Mouse (Mus musculus) lung, postnatal 14 days (tissue): ENCODE data around the gene Dcaf5.

Experiments
- DNase-seq: peaks from one replicate; pipeline ENCODE4 v3.0.0; 2021

Gene Dcaf5

DNA sequence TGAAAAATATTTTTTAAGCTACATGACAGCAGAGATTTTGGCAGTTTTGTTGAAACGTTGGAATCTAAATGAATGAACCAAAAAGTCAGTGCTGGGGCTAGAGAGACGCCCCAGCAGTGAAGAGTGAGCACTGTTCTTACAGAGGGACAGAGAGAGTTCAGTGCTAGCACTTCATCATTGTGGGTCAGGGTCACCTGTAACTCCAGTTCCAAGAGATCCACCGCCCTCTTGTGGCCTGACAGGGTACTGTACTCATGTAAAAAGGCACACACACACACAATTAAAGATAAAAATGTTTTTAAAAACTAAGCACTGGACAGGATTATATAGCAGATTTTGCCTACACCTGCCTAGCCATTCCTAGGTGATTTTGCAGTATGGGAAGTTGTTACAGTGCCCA lies 29.8 kb downstream of the Dcaf5 start:
- DNase-seq = peak; percentile 61

DNA sequence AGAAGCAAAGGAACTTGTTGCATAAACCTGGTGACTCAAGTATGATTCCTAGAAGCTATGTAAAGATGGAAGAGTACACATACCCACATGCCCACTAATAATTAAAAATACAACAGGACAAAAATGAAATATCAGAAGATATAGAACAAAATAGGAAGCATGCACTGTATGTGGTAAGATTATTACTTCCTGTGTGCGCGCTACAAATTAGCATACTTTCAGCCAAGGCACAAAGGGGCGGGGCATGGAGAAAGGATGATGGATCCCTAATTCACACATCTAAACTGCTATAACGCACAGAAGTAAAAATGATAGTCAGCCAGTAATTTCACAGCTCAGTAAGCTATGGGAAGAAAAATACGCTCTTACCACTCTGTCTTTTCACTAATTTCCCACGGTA lies 32.3 kb downstream of the Dcaf5 start:
- no peak for DNase-seq

DNA sequence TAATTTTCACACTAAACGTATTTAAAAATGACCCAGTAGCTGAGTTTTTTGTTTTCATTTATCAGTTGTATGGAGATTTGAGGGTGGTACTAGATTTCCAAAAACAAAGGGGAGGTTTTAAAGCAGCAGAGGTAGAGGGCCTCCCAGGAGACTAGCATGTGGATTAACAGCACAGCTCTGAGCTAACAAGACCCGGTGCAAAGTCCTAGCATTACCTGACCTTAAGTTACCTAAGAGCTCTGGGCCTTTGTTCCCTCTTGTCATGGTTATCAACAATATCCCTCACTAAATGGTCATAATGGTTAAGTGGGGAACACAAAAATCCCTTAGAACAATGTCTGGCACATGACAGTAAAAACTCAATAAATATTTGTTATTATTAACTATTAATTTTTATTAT lies 37.3 kb downstream of the Dcaf5 start:
- no peak for DNase-seq

DNA sequence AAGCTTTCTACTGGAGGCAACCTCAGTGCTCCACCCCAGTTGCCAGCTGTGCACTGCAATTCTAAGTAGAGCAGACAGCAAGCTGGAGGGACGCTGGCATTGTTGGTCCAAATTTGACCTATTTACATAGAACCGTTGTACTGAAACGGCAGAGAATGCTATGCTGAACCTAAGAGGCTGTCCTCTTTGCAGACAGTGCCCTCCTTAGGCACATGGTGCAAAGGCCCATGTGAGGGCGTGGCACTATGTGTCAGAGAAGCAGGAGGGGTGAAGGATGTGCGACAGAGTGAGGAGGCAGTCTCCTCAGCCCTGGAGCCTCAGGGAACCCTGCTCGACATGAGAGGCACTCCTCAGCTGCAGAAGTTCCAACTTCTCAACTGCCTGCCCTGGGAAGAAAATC lies 40.0 kb downstream of the Dcaf5 start:
- DNase-seq = no peak

DNA sequence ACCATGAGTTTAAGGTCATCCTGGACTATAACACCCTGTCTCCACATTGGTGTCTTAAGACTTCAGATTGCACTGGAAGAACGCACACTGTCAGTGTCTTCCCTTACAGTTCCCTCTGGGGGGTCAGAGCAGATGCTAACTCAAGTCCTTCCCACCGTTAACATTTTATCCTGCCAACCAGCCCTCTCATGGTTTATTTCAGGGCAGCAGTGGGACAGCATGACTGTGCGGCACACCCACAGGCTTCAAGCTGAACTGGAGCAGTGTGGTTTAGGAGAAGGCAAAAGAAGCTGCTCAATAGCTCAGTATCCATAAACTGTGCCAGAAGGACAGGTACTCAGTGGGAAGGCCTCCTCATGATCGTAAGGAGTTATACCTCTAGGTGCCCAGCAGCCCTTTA lies 41.1 kb downstream of the Dcaf5 start:
- DNase-seq = no peak

DNA sequence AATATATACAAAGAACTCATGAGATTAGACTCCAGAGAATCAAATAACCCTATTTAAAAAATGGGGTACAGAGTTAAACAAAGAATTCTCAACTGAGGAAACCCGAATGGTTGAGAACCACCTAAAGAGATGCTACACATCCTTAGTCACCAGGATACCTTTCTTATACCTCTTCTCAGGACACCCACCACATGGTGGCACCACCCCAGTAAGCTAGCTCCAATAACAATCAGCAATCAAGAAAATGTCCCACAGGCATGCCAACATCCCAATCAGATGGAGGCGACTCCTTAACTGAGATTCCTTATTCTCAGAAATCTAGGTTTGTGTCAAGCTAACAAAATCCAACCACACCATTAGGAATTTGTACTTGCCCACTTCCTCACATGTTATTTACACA lies 42.4 kb downstream of the Dcaf5 start:
- DNase-seq = peak; percentile 50

DNA sequence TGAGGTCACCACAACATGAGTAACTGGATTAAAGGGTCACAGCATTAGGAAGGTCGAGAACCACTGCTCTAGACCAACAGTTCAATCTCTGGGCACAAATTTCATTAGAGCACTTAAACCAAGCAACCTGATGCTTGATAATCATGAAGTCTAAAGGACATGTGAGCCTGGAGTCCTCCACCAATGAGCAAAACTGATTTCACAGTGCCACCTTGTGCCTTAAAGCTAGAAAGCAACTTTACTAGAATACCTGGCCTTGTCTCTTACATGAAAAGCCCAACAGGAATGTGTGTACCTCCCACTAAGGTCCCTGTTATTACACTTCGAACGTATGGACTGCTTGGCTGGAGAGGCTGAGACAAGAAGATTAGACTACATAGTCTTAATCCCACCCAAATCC lies 47.0 kb downstream of the Dcaf5 start:
- peak; percentile 31 for DNase-seq

DNA sequence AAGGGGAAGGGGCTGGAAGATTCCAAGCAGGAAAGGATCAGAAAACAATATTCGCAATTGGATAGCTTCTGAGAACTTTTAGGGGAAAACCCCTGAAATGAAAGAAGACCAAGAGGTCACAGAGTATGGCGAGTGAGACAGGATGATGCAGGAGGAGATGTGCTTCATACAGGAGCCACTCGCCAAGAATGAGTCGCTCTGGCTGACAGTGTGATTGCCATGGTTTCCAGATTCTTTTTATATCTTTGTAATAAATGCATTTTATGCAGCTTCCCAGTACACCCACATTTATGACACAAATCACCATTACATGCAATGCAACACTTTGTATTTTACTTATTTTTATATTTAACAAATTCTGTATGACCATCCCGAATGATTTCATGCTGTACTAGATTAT lies 49.1 kb downstream of the Dcaf5 start:
- DNase-seq = no peak

DNA sequence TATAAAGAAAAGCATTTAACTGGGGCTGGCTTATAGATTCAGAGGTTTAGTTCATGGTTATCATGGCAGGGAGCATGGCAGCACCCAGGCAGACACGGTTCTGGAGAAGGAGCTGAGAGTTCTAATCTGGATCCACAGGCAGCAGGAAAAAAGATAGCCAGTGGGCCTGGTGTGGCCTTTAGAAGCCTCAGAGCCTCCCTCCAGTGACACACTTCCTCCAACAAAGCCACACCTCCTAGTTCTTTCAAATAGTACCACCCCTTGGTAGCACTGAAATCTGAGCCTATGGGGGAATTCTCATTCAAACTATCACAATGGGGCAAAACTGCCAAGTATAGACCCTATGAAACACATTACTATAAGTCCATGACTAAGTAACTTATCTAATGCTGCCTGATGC lies 51.0 kb downstream of the Dcaf5 start:
- no peak for DNase-seq

DNA sequence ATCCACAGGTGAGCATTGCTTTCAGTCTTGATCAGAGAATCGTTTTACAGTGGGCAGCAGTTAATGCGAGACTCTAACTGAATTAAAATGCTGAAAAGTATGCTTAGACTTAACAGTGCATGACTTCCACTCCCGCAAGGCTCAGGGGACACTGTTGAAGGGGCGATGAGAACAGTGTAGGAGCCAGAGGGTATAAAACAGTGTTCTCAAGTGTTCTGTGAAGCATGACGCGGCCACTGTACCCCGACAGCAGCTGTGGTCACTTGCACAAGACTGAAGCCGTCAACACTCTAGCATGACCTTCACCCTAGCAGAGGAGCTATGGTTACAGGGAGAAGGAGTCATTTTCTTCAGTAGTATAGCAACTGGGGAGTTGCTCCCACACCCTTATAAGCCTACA lies 52.9 kb downstream of the Dcaf5 start:
- no peak for DNase-seq

DNA sequence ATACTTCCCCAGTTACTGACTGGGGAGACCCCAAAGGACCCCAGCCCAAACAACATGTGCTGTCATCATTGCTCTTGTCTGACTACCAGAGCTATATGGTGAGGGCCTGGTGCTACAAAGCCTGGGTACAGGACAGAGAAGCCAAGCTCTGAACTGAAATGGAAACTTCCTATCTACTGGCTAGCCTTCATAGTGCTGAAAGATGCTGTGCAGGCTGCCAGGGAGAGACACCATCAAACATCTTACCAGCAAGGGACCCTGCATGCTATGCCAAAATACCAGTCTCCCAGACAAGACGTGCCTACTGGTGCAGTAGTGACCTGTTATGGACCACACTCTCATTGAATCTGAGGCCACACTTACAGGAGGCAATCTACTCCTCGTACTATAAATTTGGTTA lies 53.6 kb downstream of the Dcaf5 start:
- no peak for DNase-seq

DNA sequence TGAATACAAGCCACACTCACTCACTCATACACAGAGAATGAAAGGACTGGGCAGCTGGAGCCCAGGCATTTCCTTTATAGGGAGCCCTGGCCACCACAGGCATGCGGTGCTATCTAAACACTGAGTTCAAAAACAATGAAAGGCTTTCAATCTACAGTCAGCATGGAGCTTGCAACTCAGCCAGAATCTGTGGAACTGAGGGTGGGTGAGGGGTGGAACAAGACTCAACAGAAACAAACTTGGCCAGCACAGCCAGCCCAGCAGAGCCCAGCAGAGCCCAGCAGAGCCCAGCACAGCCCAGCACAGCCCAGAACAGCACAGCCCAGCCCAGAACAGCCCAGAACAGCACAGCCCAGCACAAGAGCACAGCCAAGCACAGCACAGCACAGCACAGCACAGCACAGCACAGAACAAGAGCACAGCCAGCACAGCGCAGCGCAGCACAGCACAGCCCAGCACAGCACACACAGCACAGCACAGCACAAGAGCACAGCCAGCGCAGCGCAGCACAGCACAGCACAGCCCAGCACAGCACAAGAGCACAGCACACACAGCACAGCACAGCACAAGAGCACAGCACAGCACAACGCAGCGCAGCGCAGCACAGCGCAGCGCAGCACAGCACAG lies 56.5 kb downstream of the Dcaf5 start:
- DNase-seq = peak; percentile 52

DNA sequence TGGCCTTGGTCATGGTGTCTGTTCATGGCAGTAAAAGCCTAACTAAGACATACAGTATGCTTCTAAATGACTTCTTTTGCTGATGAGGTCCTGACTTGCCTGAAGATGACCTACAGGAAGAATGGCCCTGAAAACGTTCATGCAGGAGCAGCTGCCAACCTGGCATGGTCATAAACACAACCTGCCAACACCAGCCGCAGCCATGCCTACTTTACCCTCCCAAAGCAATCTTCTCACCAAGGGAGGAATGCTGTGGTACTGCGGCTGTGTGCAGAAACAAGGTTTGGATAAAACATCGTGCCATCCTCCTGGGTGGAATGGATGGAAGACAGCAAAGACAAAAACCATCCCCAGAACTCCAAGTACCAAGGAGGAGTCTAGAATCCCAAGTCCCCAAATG lies 57.0 kb downstream of the Dcaf5 start:
- no peak for DNase-seq

DNA sequence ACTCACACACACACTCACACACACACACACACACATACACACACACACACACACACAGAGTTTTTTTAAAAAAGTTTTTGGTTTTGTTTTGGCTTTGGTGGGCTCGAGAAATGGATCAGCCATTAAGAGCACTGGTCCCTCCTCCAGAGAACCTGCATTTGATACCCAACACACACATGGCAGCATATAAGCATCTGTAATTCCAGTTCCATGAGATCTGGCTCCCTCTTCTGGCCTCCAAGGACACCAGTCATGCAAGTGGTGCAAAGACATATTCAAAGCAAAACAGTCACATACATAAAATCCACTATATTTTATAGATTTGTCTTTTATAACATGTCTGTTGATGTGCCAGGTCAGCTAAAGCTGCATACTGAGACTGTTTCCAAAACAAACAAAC lies 58.8 kb downstream of the Dcaf5 start:
- DNase-seq = peak; percentile 40

DNA sequence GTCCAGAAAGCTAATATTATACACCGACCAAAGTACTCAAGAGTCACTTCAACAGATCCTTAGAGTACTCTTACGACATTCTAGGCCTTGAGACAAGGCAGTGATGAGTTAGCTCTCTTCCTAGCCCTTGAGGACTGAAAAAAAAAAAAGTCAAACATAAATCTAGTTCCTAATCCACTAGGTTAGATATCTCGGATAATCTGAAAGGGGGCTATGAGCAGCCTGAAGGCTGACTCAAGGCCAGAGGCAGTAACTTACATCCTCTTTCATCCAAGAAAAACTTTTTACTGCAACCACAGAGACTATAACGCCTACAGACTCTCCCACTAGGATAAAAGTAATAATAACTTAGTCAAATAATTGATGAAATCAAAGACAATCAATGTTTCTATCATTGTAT lies 60.7 kb downstream of the Dcaf5 start:
- DNase-seq = no peak

DNA sequence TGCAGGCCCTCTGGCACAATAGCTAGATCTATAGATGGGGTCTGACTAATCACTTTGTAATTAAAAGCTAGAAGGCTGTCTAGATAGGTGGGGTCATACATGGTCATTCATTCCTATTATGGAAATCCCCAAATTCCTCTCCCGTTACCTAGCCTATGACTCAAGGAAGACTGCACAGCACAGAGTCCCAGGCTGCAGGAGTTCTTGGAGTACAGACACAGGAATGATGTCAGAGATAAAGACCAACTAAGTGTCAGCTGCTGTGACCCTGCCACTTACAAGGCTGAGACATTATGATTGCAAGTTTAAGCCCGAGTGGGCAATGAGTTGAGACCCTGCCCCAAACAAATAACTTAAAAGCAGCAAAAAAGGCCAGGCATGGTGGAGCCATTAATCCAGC lies 61.7 kb downstream of the Dcaf5 start:
- DNase-seq = no peak

DNA sequence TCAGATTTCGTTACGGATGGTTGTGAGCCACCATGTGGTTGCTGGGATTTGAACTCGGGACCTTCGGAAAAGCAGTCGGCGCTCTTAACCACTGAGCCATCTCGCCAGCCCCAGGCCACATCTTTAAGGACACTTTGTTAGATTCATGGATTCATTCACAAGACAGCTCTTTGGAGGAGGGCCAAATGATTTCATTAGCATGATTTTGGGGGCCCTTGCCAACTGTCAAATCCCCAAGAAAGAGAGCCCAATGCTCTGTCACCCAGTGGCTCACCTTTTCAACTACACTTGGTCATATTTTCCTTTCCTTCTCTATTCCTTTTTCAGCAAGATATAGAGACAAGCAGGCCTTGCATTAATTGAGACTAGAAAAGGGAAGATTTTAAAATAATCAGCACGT lies 63.5 kb downstream of the Dcaf5 start:
- no peak for DNase-seq

DNA sequence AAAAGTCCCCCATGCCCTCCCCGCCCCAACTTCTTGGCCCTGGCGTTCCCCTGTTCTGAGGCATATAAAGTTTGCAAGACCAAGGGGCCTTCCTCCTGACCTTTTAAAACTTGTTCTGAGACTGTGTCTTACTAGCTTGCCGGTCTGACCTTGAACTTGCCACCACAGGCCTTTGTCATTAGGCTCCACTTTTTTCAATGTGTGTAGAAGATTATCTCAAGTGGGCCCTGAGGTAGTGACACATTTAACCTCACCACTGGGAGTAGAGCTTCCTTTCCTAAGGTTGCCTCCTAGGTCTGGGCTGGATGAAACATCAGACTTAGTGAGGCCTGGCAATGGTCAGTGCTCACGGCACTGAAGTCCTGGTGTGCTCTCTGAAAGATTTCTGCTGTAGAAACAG lies 69.2 kb downstream of the Dcaf5 start:
- no peak for DNase-seq

DNA sequence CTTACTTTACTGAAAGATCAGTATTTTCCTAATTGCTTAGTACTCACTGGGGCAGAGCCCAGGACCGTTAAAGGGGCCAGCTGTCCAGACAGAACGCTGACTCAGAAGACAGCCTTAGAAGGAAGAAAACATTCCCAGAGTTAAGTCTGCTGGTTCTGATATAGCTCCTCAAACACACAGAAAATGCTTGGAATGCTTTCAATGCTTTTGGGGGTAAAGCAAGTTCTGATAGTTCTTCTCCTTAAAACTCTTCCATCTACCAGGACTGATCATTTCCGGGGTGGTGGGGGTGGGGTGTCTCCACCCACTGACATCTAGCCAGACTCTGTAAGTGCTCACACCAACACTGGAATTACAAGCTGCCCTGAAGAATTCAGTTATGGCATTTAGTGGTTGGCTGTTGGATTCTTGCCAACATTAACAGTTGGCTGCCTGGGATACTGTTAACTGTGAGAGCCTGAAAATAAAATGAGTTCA lies 70.4 kb downstream of the Dcaf5 start:
- peak; percentile 47 for DNase-seq

DNA sequence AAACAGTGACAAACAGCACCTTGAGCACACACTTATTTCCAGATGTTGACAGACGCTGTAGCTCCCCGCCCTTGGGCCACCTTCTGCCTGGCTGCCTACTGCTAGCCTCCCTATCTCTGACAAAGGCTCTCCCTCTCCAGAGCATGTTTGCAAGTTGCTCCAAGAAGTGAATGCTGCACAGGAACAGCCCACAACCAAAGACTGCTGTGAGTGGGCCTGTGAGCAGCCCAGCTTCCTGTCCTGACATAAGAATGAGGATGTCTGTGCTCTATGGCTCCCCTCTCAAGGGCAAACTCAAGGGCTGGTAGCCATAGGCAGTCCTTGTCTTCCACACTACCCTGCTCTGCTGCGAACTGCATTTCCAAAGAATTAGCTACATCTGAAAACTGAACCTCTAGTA lies 71.1 kb downstream of the Dcaf5 start:
- DNase-seq = no peak

DNA sequence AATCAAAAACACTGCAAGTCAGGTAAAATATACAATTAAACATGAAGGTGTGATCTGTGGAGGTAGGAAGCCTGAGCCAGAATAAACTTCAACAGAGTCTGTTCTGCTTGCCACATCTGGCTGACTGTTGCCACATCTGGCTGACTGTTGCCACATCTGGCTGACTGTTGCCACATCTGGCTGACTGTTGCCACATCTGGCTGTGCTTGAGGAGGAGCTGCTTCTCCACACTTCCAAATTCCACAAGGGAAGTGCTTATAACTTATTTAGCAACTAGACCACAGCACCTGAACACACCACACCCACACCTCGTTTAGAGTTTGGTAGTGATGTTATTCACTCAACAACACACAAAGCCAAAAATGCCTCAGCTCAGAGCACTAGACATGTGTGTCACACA lies 74.7 kb downstream of the Dcaf5 start:
- no peak for DNase-seq

DNA sequence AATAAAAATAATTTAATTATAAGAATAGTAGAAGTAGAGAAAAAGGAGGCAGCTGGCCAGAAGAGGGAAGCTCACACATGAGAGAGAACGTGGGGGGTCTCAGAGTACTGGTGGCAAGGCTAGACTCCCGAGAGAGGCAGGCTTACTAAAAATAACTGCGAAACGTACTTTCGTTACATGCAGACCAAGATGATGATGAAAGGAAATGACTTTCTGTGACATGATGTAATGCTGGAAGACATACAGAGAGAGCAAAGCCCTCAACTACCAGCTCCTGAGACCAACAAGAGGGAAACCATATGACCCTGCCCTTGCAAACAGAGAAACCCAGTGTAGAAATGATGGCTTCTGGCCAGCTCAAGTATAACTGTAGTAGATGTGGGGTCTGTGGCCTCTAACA lies 76.1 kb downstream of the Dcaf5 start:
- DNase-seq = no peak

DNA sequence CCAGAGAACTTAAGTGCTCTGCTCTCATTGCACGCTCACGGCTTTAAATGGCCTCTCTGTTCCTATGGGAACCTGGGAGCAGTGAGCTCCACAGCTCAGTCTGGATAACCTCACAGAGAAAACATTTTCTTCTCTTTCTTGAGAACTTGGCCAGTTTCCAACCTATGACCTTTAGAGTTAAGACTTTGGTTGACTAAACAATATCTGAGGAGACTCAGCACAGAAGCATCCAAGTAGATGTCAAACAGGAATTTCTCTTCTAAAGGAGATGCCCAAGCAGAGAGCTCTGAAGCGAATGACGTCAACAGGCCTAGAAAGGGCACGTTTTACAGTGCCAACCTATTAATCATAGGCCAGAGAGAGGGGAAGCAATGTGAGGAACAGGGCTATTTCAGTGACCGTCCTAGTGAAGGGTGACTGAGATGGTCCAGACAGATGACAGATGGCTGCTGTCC lies 91.6 kb downstream of the Dcaf5 start:
- peak; percentile 21 for DNase-seq

DNA sequence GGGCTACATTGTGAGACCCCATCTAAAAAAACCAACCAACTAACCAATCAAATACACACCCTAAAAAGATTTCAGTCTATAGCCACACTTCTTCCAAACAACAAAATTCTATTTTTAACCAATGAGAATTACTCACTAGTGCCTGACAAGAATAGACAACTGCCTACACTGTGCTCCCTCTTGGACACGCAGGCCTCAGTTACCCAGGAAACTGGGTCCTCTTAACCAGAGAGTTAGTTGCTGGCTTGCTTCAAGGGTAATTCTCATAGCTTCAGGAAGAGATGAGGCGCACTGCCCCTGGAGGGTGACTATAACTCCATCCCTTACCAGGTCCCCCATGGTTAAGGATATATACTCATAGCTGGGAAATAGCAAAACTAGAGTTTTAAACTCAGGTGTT lies 95.5 kb downstream of the Dcaf5 start:
- DNase-seq = no peak

DNA sequence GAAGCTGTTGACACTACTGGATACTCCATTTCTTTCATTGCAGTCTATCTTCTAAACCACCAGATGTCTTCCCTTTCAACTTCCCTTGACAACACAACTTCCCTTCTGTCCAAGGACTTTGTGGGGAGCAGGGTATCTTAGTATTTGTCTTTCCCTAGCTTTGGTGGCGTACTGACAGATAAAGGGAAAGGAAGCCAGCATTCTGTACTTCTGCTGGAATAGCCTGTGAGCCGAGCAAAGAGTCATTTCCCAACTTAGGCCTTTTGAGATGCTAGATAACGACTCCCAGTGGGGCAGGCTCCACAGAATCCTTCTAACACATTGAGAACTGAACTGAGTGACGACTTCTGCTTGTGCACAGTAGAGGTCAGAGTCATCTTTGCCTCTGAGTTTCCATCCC lies 102.2 kb downstream of the Dcaf5 start:
- DNase-seq = no peak

DNA sequence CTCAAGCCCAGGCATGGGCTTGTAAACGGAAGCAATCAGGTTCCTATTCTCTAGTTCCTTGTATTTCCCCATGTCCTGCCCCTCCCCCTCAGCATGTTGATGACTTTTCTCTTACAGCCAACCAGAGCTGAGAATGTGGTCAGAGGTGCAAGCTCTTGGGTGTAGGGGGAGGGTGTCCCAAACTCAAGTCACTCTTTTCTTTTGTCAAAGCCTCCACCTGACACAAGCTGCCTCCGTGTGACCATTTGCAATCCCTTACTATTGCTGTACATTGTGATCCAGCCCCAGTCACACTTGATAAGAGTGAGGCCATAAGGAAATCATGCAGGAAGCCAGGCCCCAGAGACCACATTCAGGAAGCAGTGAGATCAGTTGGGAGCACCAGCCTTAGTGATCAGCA lies 104.8 kb downstream of the Dcaf5 start:
- peak; percentile 28 for DNase-seq
